Mouse (Mus musculus) layer of hippocampus, adult 8-10 months (tissue): ENCODE measurements around the gene Ugt3a2. TPM values are rescaled to one million over a fixed set of nuclear protein-coding genes. Genes with fewer than 3 reads are reported as not detected.

Experiments used
- DNase-seq, 2 experiments: peaks; one replicate each; pipeline ENCODE4 v3.0.0; 2022; ENCODE audit warnings: low spot score in 2 of 2
- total RNA-seq, 4 experiments: library from RNA; stranded (reverse); gene quantifications; 2 replicates each; pipeline ENCODE4 v1.2.4; 2022

The Ugt3a2 gene
- not detected for total RNA-seq

DNA sequence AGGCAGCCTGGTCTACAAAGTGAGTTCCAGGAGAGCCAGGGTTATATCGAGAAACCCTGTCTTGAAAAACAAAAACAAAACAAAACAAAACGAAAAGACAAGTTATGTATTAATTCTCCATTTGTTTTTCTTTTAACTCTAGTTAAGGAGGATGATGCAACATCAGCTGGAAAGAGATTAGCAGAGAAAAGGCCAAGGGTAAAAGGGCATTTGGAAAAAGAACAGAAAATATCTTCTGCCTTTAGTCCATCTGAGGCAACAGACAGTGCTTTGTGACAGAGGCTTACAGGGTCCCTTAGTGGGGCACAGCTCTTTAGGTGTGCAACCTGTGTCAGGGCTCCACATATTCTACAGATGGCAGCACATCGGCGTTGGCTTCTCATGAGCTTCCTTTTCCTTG lies at the start of gene Ugt3a2:
Ugt3a2 (plus strand) TSS at position 210 of the 400 bp plus-strand sequence.
- no peak for DNase-seq

DNA sequence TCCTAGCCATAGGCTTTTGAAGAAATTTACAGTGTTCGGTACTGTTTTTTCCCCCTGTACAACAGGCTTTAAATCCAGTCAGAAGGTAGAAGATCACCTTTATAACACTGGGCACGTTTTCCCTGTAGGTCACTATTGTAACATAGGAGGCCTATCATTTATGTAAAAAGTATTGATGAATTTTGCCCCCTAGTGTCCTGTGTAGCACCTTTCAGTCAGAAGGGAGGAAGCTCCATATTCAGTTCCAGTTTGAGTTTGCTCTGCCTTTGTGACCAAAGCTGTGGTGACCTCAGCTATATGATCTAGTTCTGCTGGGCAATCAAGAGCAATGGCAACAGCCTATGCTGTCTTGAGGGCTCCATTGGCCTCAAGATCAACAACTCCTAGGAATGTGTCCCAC lies 45.7 kb upstream of the Ugt3a2 start:
- DNase-seq, result no peak

GRCm38 (mm10) chr15:9305978-9306692 lies 29.2 kb upstream of the Ugt3a2 start:
- DNase-seq, result no peak

- no peak for DNase-seq
Measured at GRCm38 (mm10) chr15:9334596-9334995, 754 bp upstream of the Ugt3a2 start.

DNA sequence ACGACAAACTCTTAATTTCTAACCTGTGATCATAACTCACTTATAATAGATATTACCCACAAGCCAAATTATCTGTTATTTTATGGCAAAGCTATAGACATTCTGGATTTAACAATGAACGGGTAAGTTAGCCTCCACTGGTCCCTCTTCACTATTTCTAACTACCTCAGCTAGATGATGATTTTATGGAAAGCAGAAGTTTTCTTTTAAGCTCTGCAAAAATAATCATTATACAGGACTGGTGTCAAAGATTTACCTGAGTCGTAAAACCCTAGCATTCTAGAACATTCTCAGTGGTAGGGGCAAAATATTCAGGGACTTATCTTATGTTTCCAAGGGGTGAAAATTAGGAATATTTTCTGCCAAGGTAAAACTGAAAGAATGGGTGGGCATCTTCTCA lies 1.3 kb downstream of the Ugt3a2 start:
- no peak for DNase-seq

DNA sequence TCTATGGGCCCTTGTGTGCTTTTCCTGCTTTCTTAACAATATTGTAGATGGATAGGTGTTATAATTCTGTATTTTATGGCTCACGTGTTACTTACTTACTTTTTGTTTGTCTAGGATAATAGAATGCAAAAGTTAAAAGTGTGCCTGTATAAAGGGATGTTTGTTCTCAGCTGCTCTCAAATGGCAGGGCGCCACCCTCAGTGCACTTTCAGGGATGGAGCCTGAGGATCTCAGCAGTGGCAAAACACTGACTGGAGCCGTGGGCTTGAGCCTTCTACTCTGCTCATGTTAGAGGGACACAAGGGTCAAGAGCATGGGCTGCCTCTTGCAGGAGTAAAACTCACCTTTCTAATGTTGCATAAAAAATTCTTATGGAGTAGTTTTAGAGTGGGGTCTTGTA lies 1.7 kb downstream of the Ugt3a2 start:
- no peak for DNase-seq

DNA sequence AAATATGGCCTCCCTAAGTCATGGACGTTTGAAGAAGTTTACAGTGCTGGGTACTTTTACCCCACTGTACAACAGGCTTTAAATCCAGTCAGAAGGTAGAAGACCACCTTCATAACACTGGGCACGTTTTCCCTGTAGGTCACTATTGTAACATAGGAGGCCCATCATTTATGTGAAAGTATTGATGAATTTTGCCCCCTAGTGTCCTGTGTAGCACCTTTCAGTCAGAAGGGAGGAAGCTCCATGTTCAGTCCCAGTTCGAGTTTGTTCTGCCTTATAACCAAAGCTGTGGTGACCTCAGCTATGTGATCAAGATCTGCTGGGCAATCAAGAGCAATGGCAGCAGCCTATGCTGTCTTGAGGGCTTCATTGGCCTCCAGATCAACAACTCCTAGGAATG lies 13.4 kb downstream of the Ugt3a2 start:
- no peak for DNase-seq

GRCm38 (mm10) chr15:9362801-9363200 lies 27.5 kb downstream of the Ugt3a2 start:
- DNase-seq, result no peak

- no peak for DNase-seq
Measured at GRCm38 (mm10) chr15:9368774-9369173, 33.4 kb downstream of the Ugt3a2 start.

DNA sequence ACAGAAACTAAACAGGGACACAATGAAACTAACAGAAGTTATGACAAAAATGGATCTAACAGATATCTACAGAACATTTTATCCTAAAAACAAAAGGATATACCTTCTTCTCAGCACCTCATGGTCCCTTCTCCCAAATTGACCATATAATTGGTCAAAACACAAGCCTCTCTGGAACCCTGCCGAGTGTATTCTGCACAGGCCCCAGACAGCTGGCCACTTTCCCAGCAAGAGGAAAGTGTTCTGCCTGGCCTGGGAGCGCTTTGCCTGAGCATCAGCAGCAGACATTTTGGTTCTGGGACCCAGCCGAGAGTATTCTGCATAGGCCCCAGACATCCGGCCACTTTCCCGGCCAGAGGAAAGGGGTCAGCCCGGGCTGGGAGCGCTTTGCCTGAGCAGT lies 40.9 kb downstream of the Ugt3a2 start:
- DNase-seq, result no peak

DNA sequence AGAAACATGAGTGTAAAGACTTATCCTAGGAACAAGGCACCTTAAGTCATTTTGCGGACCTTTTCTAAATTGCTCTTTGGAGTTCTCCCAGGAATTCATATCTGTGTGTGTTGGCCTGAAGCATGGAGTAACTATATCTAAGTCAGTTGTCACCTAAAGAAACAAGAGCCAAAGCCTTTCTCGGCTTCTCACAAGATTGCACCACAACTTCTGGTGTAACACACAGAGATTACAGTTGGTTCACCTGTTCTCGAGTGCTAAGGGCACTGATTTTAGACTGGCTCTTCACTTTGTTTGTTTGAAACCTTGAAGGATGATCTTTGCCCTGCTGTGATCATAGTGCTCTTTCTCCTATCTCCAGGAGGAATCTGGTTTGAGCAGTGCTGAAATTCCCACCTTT lies 74.1 kb downstream of the Ugt3a2 start:
- no peak for DNase-seq

Other genes starting within 250 kb of the Ugt3a2 start
- 10 to 100 TPM; 55.1 to 68.4 (median 60.5) TPM for gene Lmbrd2, start 195.0 kb upstream of the Ugt3a2 start, total RNA-seq
- 1 to 10 TPM; 5.3 to 6.7 (median 5.9) TPM for gene Skp2, start 180.1 kb upstream of the Ugt3a2 start, total RNA-seq
- not detected for gene Ugt3a1, start 58.7 kb upstream of the Ugt3a2 start, total RNA-seq
- 1 to 10 TPM; 1.5 to 2.9 (median 2.5) TPM for gene Capsl, start 100.5 kb downstream of the Ugt3a2 start, total RNA-seq
- gene Il7r, start 194.6 kb downstream of the Ugt3a2 start, total RNA-seq, result under 1 TPM; 0.21 to 0.63 (median 0.34) TPM